Mouse (Mus musculus): Measurements from ENCODE around the gene Cdkal1. TPM values are rescaled to one million over a fixed set of nuclear protein-coding genes. Genes with fewer than 3 reads are reported as not detected.

Cdkal1 gene
- polyA plus RNA-seq, 1 experiment: 5.1 TPM

- H3K36me3 ChIP-seq (ENCODE audit: control insufficient read depth, insufficient read depth): no peaks in the 10 kb centered on the region
These were observed 44.7 kb downstream of the Cdkal1 start for GRCm38 (mm10) chr13:29810780-29811179.

GRCm38 (mm10) chr13:29808383-29808782, 47.1 kb downstream of the Cdkal1 start:
- Histone ChIP-seq H3K79me2 (ENCODE audit: control insufficient read depth, insufficient read depth) (no peaks in the 10 kb centered on the region), H3ac (ENCODE audit: control insufficient read depth, insufficient read length, low read depth) (no peak overlapping the region), H3K4me3 (ENCODE audit: insufficient read depth, poor library complexity, severe bottlenecking) (no peak overlapping the region), H3K27me3 (ENCODE audit: control insufficient read depth, insufficient read depth, insufficient read length) (no peaks in the 10 kb centered on the region), H3K79me3 (ENCODE audit: low read depth) (no peaks in the 10 kb centered on the region), H3K36me3 (ENCODE audit: control insufficient read depth, insufficient read depth) (no peaks in the 10 kb centered on the region)
- no peak for TF ChIP-seq CEBPB (IDR thresholded peaks at IDR 0.05; ENCODE audit: low read depth)
- no peak for TF ChIP-seq USF1 (IDR thresholded peaks at IDR 0.05; ENCODE audit: low read depth)
- TF ChIP-seq FOSL1 (IDR thresholded peaks at IDR 0.05; ENCODE audit: insufficient read depth, low read length, poor library complexity, severe bottlenecking): no peak
- TF ChIP-seq CTCF (IDR thresholded peaks at IDR 0.05; ENCODE audit: control insufficient read depth, insufficient read depth, insufficient read length): no peak
- no peak for TF ChIP-seq MYOG (IDR thresholded peaks at IDR 0.05; ENCODE audit: control insufficient read depth, extremely low read depth, insufficient read length)

More at GRCm38 (mm10) chr13:29810780-29811179, 44.7 kb downstream of the Cdkal1 start:
- Histone ChIP-seq H3K79me3 (ENCODE audit: low read depth) (no peaks in the 10 kb centered on the region), H3K27me3 (ENCODE audit: control insufficient read depth, insufficient read depth, insufficient read length) (no peaks in the 10 kb centered on the region), H3K79me2 (ENCODE audit: control insufficient read depth, insufficient read depth) (no peaks in the 10 kb centered on the region), H3K4me3 (ENCODE audit: insufficient read depth, poor library complexity, severe bottlenecking) (no peak overlapping the region), H3ac (ENCODE audit: control insufficient read depth, insufficient read length, low read depth) (no peak overlapping the region)
- TF ChIP-seq MAX (IDR thresholded peaks at IDR 0.05): no peak

GRCm38 (mm10) chr13:29807930-29808329, 47.5 kb downstream of the Cdkal1 start:
- no peak for TF ChIP-seq USF1 (IDR thresholded peaks at IDR 0.05; ENCODE audit: low read depth)
- TF ChIP-seq MYOG (IDR thresholded peaks at IDR 0.05; ENCODE audit: control insufficient read depth, extremely low read depth, insufficient read length): no peak
- no peak for TF ChIP-seq CEBPB (IDR thresholded peaks at IDR 0.05; ENCODE audit: low read depth)
- TF ChIP-seq CTCF (IDR thresholded peaks at IDR 0.05; ENCODE audit: control insufficient read depth, insufficient read depth, insufficient read length): no peak
- no peak for TF ChIP-seq MYOD1 (IDR thresholded peaks at IDR 0.05; ENCODE audit: control insufficient read depth, insufficient read length, low read depth)
- TF ChIP-seq FOSL1 (IDR thresholded peaks at IDR 0.05; ENCODE audit: insufficient read depth, low read length, poor library complexity, severe bottlenecking): no peak
- Histone ChIP-seq H3K27me3 (ENCODE audit: control insufficient read depth, insufficient read depth, insufficient read length) (no peaks in the 10 kb centered on the region), H3K79me3 (ENCODE audit: low read depth) (no peaks in the 10 kb centered on the region), H3K36me3 (ENCODE audit: control insufficient read depth, insufficient read depth) (no peaks in the 10 kb centered on the region), H3K4me3 (ENCODE audit: insufficient read depth, poor library complexity, severe bottlenecking) (no peak overlapping the region), H3K79me2 (ENCODE audit: control insufficient read depth, insufficient read depth) (no peaks in the 10 kb centered on the region), H3ac (ENCODE audit: control insufficient read depth, insufficient read length, low read depth) (no peak overlapping the region)

DNA sequence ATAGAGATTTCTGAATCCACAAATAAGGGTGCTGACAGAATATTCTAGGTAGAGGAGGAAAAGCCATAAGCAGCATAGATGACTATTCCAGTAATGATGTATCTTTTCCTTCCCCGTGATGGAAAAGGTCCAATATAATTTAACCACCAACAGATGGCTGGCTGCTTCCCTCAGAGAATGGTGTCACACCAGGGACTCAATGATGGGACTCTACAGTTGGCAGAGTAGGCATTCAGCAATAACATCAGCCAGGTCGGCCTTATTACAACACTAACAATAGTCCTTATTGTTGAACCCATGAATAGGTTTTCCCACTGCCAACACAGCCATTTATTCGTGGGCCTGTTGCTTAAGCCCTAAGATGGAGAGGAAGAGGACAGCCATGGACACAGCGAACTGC, 48.6 kb downstream of the Cdkal1 start:
- H3K36me3 ChIP-seq (ENCODE audit: control insufficient read depth, insufficient read depth): no peaks in the 10 kb centered on the region
- no peaks in the 10 kb centered on the region for H3K27me3 ChIP-seq (ENCODE audit: control insufficient read depth, insufficient read depth, insufficient read length)
- no peak overlapping the region for H3ac ChIP-seq (ENCODE audit: control insufficient read depth, insufficient read length, low read depth)
- no peaks in the 10 kb centered on the region for H3K79me3 ChIP-seq (ENCODE audit: low read depth)
- H3K4me3 ChIP-seq (ENCODE audit: insufficient read depth, poor library complexity, severe bottlenecking): no peak overlapping the region
- H3K79me2 ChIP-seq (ENCODE audit: control insufficient read depth, insufficient read depth): no peaks in the 10 kb centered on the region
- TF ChIP-seq MYOD1 (IDR thresholded peaks at IDR 0.05; ENCODE audit: control insufficient read depth, insufficient read length, low read depth) (no peak), CEBPB (IDR thresholded peaks at IDR 0.05; ENCODE audit: low read depth) (no peak), CTCF (IDR thresholded peaks at IDR 0.05; ENCODE audit: control insufficient read depth, insufficient read depth, insufficient read length) (no peak), MYOG (IDR thresholded peaks at IDR 0.05; ENCODE audit: control insufficient read depth, extremely low read depth, insufficient read length) (no peak), USF1 (IDR thresholded peaks at IDR 0.05; ENCODE audit: low read depth) (no peak), MAX (IDR thresholded peaks at IDR 0.05) (no peak)

DNA sequence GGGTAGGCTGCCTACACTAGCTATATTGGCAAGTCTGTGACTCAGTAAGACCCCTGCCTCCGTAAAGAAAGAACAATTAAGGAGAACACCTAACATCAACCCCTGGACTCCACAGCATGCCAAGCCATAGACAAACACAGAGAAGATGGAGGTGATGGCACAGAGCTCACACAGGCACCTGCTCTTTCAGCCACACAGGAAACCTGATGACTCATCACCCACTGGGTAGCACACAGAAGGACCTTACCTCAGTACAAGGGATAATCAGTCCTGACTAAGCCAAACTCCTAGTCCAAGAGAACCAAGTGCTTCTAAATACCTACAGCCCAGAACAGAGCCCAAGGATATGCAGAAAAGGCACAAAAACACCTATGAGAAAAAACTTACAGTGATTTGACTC, 50.2 kb downstream of the Cdkal1 start:
- no peaks in the 10 kb centered on the region for H3K36me3 ChIP-seq (ENCODE audit: control insufficient read depth, insufficient read depth)

DNA sequence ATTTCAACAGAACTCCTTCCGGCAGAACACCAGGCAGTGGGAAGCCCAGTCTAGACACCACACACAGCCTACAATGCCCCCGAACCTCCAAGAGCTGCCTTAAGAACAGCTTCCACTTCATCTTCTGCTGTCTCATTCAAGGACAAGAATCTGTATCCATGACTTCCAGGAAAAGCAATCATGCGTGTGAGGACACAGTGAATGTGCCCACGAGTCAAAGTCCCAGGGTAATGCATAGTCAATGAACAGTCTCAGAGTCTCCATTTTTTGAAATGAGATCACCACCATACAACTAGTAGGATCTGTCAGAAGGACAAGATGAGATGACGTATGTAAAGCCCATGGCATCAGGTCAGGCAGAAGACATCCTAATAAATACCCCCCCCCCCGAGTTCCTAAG, 51.4 kb downstream of the Cdkal1 start:
- Histone ChIP-seq H3ac (ENCODE audit: control insufficient read depth, insufficient read length, low read depth) (no peak overlapping the region), H3K4me3 (ENCODE audit: insufficient read depth, poor library complexity, severe bottlenecking) (no peak overlapping the region), H3K27me3 (ENCODE audit: control insufficient read depth, insufficient read depth, insufficient read length) (no peaks in the 10 kb centered on the region), H3K79me3 (ENCODE audit: low read depth) (no peaks in the 10 kb centered on the region), H3K36me3 (ENCODE audit: control insufficient read depth, insufficient read depth) (no peaks in the 10 kb centered on the region), H3K79me2 (ENCODE audit: control insufficient read depth, insufficient read depth) (no peaks in the 10 kb centered on the region)
- TF ChIP-seq CEBPB (IDR thresholded peaks at IDR 0.05; ENCODE audit: low read depth): no peak
- TF ChIP-seq CTCF (IDR thresholded peaks at IDR 0.05; ENCODE audit: control insufficient read depth, insufficient read depth, insufficient read length): no peak
- no peak for TF ChIP-seq USF1 (IDR thresholded peaks at IDR 0.05; ENCODE audit: low read depth)
- TF ChIP-seq MYOD1 (IDR thresholded peaks at IDR 0.05; ENCODE audit: control insufficient read depth, insufficient read length, low read depth): no peak
- no peak for TF ChIP-seq MYOG (IDR thresholded peaks at IDR 0.05; ENCODE audit: control insufficient read depth, extremely low read depth, insufficient read length)
- TF ChIP-seq MAX (IDR thresholded peaks at IDR 0.05): no peak
- no peak for TF ChIP-seq FOSL1 (IDR thresholded peaks at IDR 0.05; ENCODE audit: insufficient read depth, low read length, poor library complexity, severe bottlenecking)

More for the DNA sequence above, 50.2 kb downstream of the Cdkal1 start:
- Histone ChIP-seq H3K79me2 (ENCODE audit: control insufficient read depth, insufficient read depth) (no peaks in the 10 kb centered on the region), H3K4me3 (ENCODE audit: insufficient read depth, poor library complexity, severe bottlenecking) (no peak overlapping the region), H3K79me3 (ENCODE audit: low read depth) (no peaks in the 10 kb centered on the region), H3ac (ENCODE audit: control insufficient read depth, insufficient read length, low read depth) (no peak overlapping the region), H3K27me3 (ENCODE audit: control insufficient read depth, insufficient read depth, insufficient read length) (no peaks in the 10 kb centered on the region)
- no peak for TF ChIP-seq MAX (IDR thresholded peaks at IDR 0.05)
- TF ChIP-seq MYOD1 (IDR thresholded peaks at IDR 0.05; ENCODE audit: control insufficient read depth, insufficient read length, low read depth): no peak
- no peak for TF ChIP-seq CTCF (IDR thresholded peaks at IDR 0.05; ENCODE audit: control insufficient read depth, insufficient read depth, insufficient read length)
- TF ChIP-seq USF1 (IDR thresholded peaks at IDR 0.05; ENCODE audit: low read depth): no peak
- TF ChIP-seq MYOG (IDR thresholded peaks at IDR 0.05; ENCODE audit: control insufficient read depth, extremely low read depth, insufficient read length): no peak
- no peak for TF ChIP-seq FOSL1 (IDR thresholded peaks at IDR 0.05; ENCODE audit: insufficient read depth, low read length, poor library complexity, severe bottlenecking)
- no peak for TF ChIP-seq CEBPB (IDR thresholded peaks at IDR 0.05; ENCODE audit: low read depth)
